Mouse (Mus musculus): Measurements from ENCODE around the gene Dcaf15.

DNA sequence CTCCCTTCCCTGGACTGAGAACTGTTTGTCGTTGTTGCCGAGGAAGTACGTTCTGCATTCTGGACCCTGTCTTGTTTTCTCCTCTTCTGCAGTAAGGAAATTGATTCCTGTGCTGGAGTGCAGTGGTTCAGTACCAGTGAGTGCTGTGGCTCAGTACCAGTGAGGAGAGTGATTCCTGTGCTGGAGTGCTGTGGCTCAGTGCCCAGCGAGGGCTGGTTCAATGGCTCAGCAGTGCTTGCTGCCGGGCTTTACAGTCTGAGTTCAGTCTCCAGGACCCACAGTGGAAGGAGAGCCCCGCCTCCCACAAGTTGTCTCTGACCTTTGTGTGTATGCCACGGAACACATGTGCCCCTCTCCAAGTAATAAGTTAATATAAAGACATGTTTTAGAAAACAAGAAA lies 17.4 kb downstream of the Dcaf15 start:
- TF ChIP-seq CTCF (IDR thresholded peaks at IDR 0.05) (no peak), POLR2A (IDR thresholded peaks at IDR 0.05; ENCODE audit: insufficient read depth, low read depth, low read length) (no peak), EP300 (IDR thresholded peaks at IDR 0.05; ENCODE audit: insufficient read depth, low read depth, low read length) (no peak)
